Mouse (Mus musculus): Measurements from ENCODE around the gene Gm14325. TPM values are rescaled to one million over a fixed set of nuclear protein-coding genes. Genes with fewer than 3 reads are reported as not detected.

Gene Gm14325
- polyA plus RNA-seq (2017; shearing (Covaris generic)): 13.1 TPM

DNA sequence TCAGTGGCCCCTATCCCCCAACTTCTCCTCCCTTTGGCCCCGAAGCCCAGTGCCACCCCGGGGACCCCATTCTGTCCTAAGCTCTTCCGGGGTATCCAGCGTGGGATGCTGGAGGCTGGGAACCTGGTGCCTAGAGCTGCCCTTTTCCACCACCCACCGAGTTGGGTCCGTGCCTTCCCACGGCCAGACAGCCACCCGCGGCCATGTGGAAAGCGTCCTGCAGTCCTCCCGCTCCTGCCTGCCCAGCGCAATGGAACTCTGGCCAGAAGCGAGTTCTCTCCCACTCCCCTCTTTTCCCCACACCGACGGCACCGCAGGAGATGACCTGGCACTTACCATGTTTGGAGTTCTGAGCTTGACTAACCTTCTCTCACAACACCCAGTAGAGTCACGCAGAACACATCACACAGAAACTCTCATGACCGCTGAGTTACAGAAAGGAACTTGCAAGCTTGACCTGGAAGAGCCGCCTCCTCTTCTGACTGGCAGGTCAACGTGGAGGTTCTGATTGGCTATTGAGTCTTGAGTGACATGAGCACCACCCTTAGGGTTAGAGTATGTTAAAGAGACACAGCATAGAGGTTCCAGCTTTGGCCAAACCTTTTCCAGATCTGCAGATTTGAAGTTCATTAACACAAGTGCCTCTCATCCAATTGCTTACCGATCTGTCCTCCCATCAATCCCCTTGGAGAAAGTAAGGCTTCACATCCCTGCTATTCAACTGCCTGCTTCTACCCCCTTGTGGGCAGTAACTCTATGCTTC, at the start of gene Gm14325:
Gene Gm14325, minus strand, starts transcription at position 436 of the 763 bp plus-strand sequence.

Other genes with a start within 250 kb of the Gm14325 start
- gene Gm14322, start 81.0 kb downstream of the Gm14325 start, polyA plus RNA-seq (2017; shearing (Covaris generic)): not detected
- 0.57 TPM for gene Gm14327, start 56.8 kb upstream of the Gm14325 start, polyA plus RNA-seq (2017; shearing (Covaris generic))
- gene Zfp972, start 85.3 kb upstream of the Gm14325 start, polyA plus RNA-seq (2017; shearing (Covaris generic)): 1.9 TPM
- gene Gm14326, start 117.0 kb upstream of the Gm14325 start, polyA plus RNA-seq (2017; shearing (Covaris generic)): 8.1 TPM
- 11.4 TPM for gene Zfp971, start 182.9 kb upstream of the Gm14325 start, polyA plus RNA-seq (2017; shearing (Covaris generic))
- gene Zfp931, start 238.1 kb upstream of the Gm14325 start, polyA plus RNA-seq (2017; shearing (Covaris generic)): 11.2 TPM

Measured in activated CD4-positive, CD25-positive, alpha-beta regulatory T cell, adult 9 weeks (primary cell).